Mouse (Mus musculus) stomach, embryonic 16.5 days (tissue): Measurements from ENCODE around the gene Smad3. TPM values are rescaled to one million over a fixed set of nuclear protein-coding genes. Genes with fewer than 3 reads are reported as not detected.

Source experiments
- ATAC-seq: fragments of 200-750 bp; cut with Nextera tagmentation; 2 replicates; pipeline ENCODE4 v1.8.0; 2017; ENCODE audit warnings: moderate number of reproducible peaks, moderate TSS enrichment; ENCODE audit not compliant: insufficient read depth, low FRiP score
- H3K27ac ChIP-seq: fragments of 300-500 bp; sonication (generic); 2 replicates; pipeline ENCODE4 v1.5.1; 2014; ENCODE audit warnings: low read length
- H3K27me3 ChIP-seq: fragments of 300-500 bp; sonication (generic); 2 replicates; pipeline ENCODE4 v1.6.1; 2014; ENCODE audit warnings: low read length, control low read depth, mixed read lengths; ENCODE audit not compliant: control insufficient read depth, insufficient read depth
- H3K36me3 ChIP-seq: fragments of 300-500 bp; sonication (generic); 2 replicates; pipeline ENCODE4 v1.6.1; 2014; ENCODE audit warnings: low read length; ENCODE audit not compliant: control insufficient read depth, insufficient read depth
- H3K4me1 ChIP-seq: fragments of 300-500 bp; sonication (generic); 2 replicates; pipeline ENCODE4 v1.6.1; 2014; ENCODE audit warnings: low read length, control low read depth, mixed read lengths; ENCODE audit not compliant: control insufficient read depth, insufficient read depth
- H3K4me2 ChIP-seq: fragments of 300-500 bp; sonication (generic); 2 replicates; pipeline ENCODE4 v1.6.1; 2014; ENCODE audit warnings: low read depth, low read length, mixed read lengths
- H3K4me3 ChIP-seq: fragments of 300-500 bp; sonication (generic); replicated peaks from 2 replicates; pipeline ENCODE4 v1.5.1; 2014; ENCODE audit warnings: mild to moderate bottlenecking, low read length
- H3K9ac ChIP-seq: fragments of 300-500 bp; sonication (generic); 2 replicates; pipeline ENCODE4 v1.6.1; 2014; ENCODE audit warnings: low read length
- H3K9me3 ChIP-seq: fragments of 300-500 bp; sonication (generic); replicated peaks from 2 replicates; pipeline ENCODE4 v1.6.1; 2016; ENCODE audit warnings: low read length, control low read depth; ENCODE audit not compliant: control insufficient read depth
- WGBS: fragments of 180-500 bp; shearing (Covaris S2); extraction: QIAGEN DNeasy Blood & Tissue Kit; methylation state at CpG from one replicate; pipeline ENCODE4 v1.1.7; 2014; 5-methylcytosine and 5-hydroxymethylcytosine counted together
- polyA plus RNA-seq: library from polyadenylated mRNA; unstranded; fragments of >200 nt; fragmentation: Nextera tagmentation; extraction: Ambion mirVana; gene quantifications from 2 replicates; pipeline ENCODE4 v1.2.1, GENCODE M21; 2015

Smad3 gene
- polyA plus RNA-seq, 1 experiment from 2014 or later = 15.1 TPM

GRCm38 (mm10) chr9:63742887-63743660 lies 14.7 kb downstream of the Smad3 start:
- Histone ChIP-seq H3K27ac (peak overlapping the region; percentile 41), H3K9me3 (no peaks in the 10 kb centered on the region), H3K4me1 (peaks cover 68% of the 10 kb centered on the region), H3K4me3 (no peak overlapping the region), H3K36me3 (no peaks in the 10 kb centered on the region), H3K9ac (peak overlapping the region; percentile 46), H3K27me3 (no peaks in the 10 kb centered on the region), H3K4me2 (peak overlapping the region; percentile 8; the same call in 1 of the 2 replicates)
- no peak for ATAC-seq
- WGBS = 63% methylated on average over 13 of the region's 13 CpGs

- Histone ChIP-seq H3K9me3 (no peaks in the 10 kb centered on the region), H3K4me2 (peak overlapping the region; percentile 8; the same call in 1 of the 2 replicates), H3K4me1 (peaks cover 68% of the 10 kb centered on the region), H3K9ac (0 out of 2 replicates have a peak overlapping the region, but pooled peaks have one; percentile 9), H3K4me3 (no peak overlapping the region), H3K27ac (peak overlapping the region; percentile 41), H3K27me3 (no peaks in the 10 kb centered on the region), H3K36me3 (no peaks in the 10 kb centered on the region)
- 25% methylated on average over 3 of the region's 3 CpGs for WGBS
- ATAC-seq = 0 out of 2 replicates have a peak, but pooled peaks have one; percentile 6
Observed at GRCm38 (mm10) chr9:63742318-63742717, 15.5 kb downstream of the Smad3 start.

DNA sequence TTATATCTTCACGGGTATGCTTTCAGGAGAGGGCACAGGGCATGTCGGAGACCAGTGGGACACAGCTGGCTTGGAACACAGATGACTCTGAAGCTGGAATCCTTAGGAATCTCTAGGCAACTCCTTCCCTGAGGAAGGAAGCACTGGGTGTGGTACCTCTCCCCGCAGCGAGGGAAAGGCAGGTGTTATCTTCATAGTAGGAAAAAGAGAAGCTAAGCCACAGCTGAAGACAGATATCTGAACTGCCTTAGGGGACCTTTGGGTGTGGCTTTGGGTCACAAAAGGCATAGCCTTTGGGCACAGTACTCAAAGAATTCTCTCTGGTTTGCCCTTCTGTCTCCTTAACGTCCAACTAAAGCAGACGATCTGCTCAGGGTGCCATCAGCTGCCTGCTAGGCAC lies 16.0 kb downstream of the Smad3 start:
- ATAC-seq = no peak
- Histone ChIP-seq H3K27me3 (no peaks in the 10 kb centered on the region), H3K4me1 (peaks cover 69% of the 10 kb centered on the region), H3K27ac (no peak overlapping the region), H3K36me3 (no peaks in the 10 kb centered on the region), H3K4me2 (peak overlapping the region; percentile 8; the same call in 1 of the 2 replicates), H3K9ac (0 out of 2 replicates have a peak overlapping the region, but pooled peaks have one; percentile 9), H3K4me3 (no peak overlapping the region), H3K9me3 (no peaks in the 10 kb centered on the region)
- 42% methylated on average over 6 of the region's 6 CpGs for WGBS

GRCm38 (mm10) chr9:63740320-63740841 lies 17.4 kb downstream of the Smad3 start:
- peaks cover 67% of the 10 kb centered on the region for H3K4me1 ChIP-seq
- no peak overlapping the region for H3K4me3 ChIP-seq
- H3K27me3 ChIP-seq = no peaks in the 10 kb centered on the region
- no peak for ATAC-seq
- H3K27ac ChIP-seq = no peak overlapping the region
- H3K9me3 ChIP-seq = no peaks in the 10 kb centered on the region
- no peak overlapping the region for H3K9ac ChIP-seq
- no peak overlapping the region for H3K4me2 ChIP-seq
- WGBS = 71% methylated on average over 10 of the region's 10 CpGs
- no peaks in the 10 kb centered on the region for H3K36me3 ChIP-seq

DNA sequence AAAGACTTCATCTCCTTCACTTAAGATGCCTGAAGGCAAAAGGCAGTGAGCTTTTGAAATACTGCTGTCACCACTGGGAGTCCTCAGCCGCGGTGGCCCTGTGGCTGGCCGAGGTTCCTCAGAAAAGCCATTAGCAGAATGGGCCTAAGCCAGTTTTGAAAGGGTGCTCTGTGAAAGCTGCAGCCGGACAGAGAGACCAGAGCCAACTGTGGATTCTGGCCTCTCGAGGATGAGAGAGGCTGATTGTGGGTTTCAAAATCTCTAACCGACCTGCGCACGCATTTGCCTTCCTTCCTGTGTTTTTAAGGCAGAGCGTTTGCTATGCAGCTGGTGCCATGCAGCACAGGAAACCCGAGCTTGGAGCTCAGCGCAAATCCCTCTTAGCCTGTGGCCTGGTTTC lies 19.0 kb downstream of the Smad3 start:
- WGBS = 73% methylated on average over 11 of the region's 11 CpGs
- ATAC-seq = no peak
- H3K4me2 ChIP-seq = no peak overlapping the region
- peaks cover 61% of the 10 kb centered on the region for H3K4me1 ChIP-seq
- no peaks in the 10 kb centered on the region for H3K36me3 ChIP-seq
- H3K27ac ChIP-seq = no peak overlapping the region; the same call in 1 of the 2 replicates
- no peak overlapping the region for H3K4me3 ChIP-seq
- no peak overlapping the region for H3K9ac ChIP-seq
- H3K9me3 ChIP-seq = no peaks in the 10 kb centered on the region
- no peaks in the 10 kb centered on the region for H3K27me3 ChIP-seq

DNA sequence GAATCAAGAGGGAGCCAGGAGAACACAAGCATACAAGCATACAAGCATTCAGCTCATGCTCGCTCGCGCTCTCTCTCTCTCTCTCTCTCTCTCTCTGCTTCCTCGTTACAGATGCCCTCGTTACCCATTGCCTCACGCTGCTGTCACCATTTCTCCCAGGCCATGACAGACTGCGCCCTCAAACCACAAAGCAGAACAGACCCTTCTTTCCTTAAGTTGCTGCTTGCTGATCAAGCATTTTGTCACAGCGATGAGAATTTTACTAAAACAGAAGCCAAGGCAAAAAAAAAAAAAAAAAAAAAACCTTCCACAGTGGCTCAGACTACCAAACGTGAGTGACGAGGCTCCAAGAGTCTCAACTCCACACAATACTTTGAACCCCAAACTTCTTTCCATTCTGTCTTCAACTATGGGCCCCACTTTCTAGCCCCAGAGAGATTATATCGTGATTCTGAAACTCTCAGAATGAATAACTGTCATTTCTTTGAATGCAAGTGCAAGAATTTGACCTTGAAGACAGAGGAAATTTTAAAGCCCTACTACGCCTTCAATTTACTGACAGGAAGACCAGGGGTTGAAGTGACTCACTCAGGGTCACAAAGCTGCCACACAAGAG lies 19.6 kb downstream of the Smad3 start:
- Histone ChIP-seq H3K4me1 (peaks cover 55% of the 10 kb centered on the region), H3K4me3 (no peak overlapping the region), H3K4me2 (no peak overlapping the region), H3K9ac (no peak overlapping the region), H3K27ac (no peak overlapping the region), H3K27me3 (no peaks in the 10 kb centered on the region), H3K9me3 (no peaks in the 10 kb centered on the region), H3K36me3 (no peaks in the 10 kb centered on the region)
- 75% methylated on average over 12 of the region's 12 CpGs for WGBS
- ATAC-seq = no peak

GRCm38 (mm10) chr9:63737426-63737931 lies 20.3 kb downstream of the Smad3 start:
- Histone ChIP-seq H3K9ac (no peak overlapping the region), H3K4me2 (no peak overlapping the region), H3K27ac (no peak overlapping the region), H3K9me3 (no peaks in the 10 kb centered on the region), H3K4me3 (no peak overlapping the region), H3K36me3 (no peaks in the 10 kb centered on the region), H3K27me3 (no peaks in the 10 kb centered on the region), H3K4me1 (peaks cover 48% of the 10 kb centered on the region)
- no peak for ATAC-seq
- WGBS = 71% methylated on average over 9 of the region's 9 CpGs

- H3K9me3 ChIP-seq = no peaks in the 10 kb centered on the region
- 79% methylated on average over 8 of the region's 8 CpGs for WGBS
- H3K4me1 ChIP-seq = peaks cover 46% of the 10 kb centered on the region
Observed at GRCm38 (mm10) chr9:63734261-63734660, 23.5 kb downstream of the Smad3 start.

DNA sequence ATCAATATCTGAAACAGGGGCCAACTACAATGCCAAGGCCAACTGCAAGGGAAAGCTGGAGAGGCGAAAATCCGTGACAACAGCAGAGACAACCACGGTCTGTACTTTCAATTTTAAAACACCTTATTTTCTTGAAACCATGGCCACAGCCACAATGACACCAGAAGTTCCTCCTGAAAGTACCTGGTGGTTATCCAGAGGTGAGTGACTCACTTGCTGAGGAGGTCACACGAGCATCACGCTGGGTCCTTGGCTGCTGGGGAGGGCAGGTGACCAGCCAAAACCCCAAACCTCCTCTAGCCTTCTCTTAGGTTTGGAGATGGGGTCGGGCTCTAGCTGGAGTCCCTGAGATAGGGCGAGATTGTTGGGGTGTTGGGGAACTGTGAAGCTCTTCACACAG lies 25.1 kb downstream of the Smad3 start:
- H3K27ac ChIP-seq = no peak overlapping the region
- 86% methylated on average over 7 of the region's 7 CpGs for WGBS
- H3K9ac ChIP-seq = no peak overlapping the region
- H3K4me2 ChIP-seq = no peak overlapping the region
- no peaks in the 10 kb centered on the region for H3K9me3 ChIP-seq
- peaks cover 47% of the 10 kb centered on the region for H3K4me1 ChIP-seq
- H3K27me3 ChIP-seq = no peaks in the 10 kb centered on the region
- no peak for ATAC-seq
- H3K36me3 ChIP-seq = no peaks in the 10 kb centered on the region
- no peak overlapping the region for H3K4me3 ChIP-seq

More at GRCm38 (mm10) chr9:63734261-63734660, 23.5 kb downstream of the Smad3 start:
- H3K4me3 ChIP-seq = no peak overlapping the region
- H3K27ac ChIP-seq = no peak overlapping the region
- no peak overlapping the region for H3K4me2 ChIP-seq
- H3K36me3 ChIP-seq = no peaks in the 10 kb centered on the region
- H3K9ac ChIP-seq = no peak overlapping the region
- ATAC-seq = no peak
- no peaks in the 10 kb centered on the region for H3K27me3 ChIP-seq
